Mouse (Mus musculus): ENCODE data around the gene Dpep1.

- TF ChIP-seq CTCF (IDR thresholded peaks at IDR 0.05; ENCODE audit: low read depth) (no peak), EP300 (IDR thresholded peaks at IDR 0.05; ENCODE audit: low read depth) (no peak)
These were observed 49.8 kb upstream of the Dpep1 start for GRCm38 (mm10) chr8:123136287-123136686.
